Mouse (Mus musculus): ENCODE data around the gene Gm20662. TPM values are rescaled to one million over a fixed set of nuclear protein-coding genes. Genes with fewer than 3 reads are reported as not detected.

Gm20662 gene
- polyA plus RNA-seq, 1 experiment from 2014 or later = 0.64 TPM

Small RNA genes within 50 kb of the gene (microRNA-seq; reads per million reads assigned to microRNA genes)
- not detected for gene Mir7088

Other genes starting within 250 kb of the Gm20662 start
- gene Rbm5, start 225.4 kb upstream of the Gm20662 start, polyA plus RNA-seq (2015; fragmentation: Nextera tagmentation; extraction: Ambion mirVana) = 203 and 214 TPM in 2 replicates
- 71.5 and 83.7 TPM in 2 replicates for gene Rbm6, start 123.1 kb upstream of the Gm20662 start, polyA plus RNA-seq (2015; fragmentation: Nextera tagmentation; extraction: Ambion mirVana)
- gene Mon1a, start 108.2 kb upstream of the Gm20662 start, polyA plus RNA-seq (2015; fragmentation: Nextera tagmentation; extraction: Ambion mirVana) = 12.9 and 13.6 TPM in 2 replicates
- 2.1 and 2.8 TPM in 2 replicates for gene Mst1r, start 89.5 kb upstream of the Gm20662 start, polyA plus RNA-seq (2015; fragmentation: Nextera tagmentation; extraction: Ambion mirVana)
- gene Actl11, start 67.9 kb upstream of the Gm20662 start, polyA plus RNA-seq (2015; fragmentation: Nextera tagmentation; extraction: Ambion mirVana) = not detected in 2 replicates
- 2.0 and 2.2 TPM in 2 replicates for gene Camkv, start 60.7 kb upstream of the Gm20662 start, polyA plus RNA-seq (2015; fragmentation: Nextera tagmentation; extraction: Ambion mirVana)
- gene Traip, start 46.2 kb upstream of the Gm20662 start, polyA plus RNA-seq (2015; fragmentation: Nextera tagmentation; extraction: Ambion mirVana) = 23.3 and 24.5 TPM in 2 replicates
- gene Uba7, start 20.8 kb upstream of the Gm20662 start, polyA plus RNA-seq (2015; fragmentation: Nextera tagmentation; extraction: Ambion mirVana) = 20.2 and 22.2 TPM in 2 replicates
- gene Gm20661, start 13.3 kb upstream of the Gm20662 start, polyA plus RNA-seq (2015; fragmentation: Nextera tagmentation; extraction: Ambion mirVana) = 5.3 and 7.5 TPM in 2 replicates
- gene Inka1, start 10.5 kb upstream of the Gm20662 start, polyA plus RNA-seq (2015; fragmentation: Nextera tagmentation; extraction: Ambion mirVana) = 68.0 and 79.4 TPM in 2 replicates
- gene Cdhr4, start 3.9 kb upstream of the Gm20662 start, polyA plus RNA-seq (2015; fragmentation: Nextera tagmentation; extraction: Ambion mirVana) = 10.5 and 11.8 TPM in 2 replicates
- gene Ip6k1, start 6.2 kb downstream of the Gm20662 start, polyA plus RNA-seq (2015; fragmentation: Nextera tagmentation; extraction: Ambion mirVana) = 59.2 and 61.8 TPM in 2 replicates
- gene Gmppb, start 52.9 kb downstream of the Gm20662 start, polyA plus RNA-seq (2015; fragmentation: Nextera tagmentation; extraction: Ambion mirVana) = 30.9 and 32.4 TPM in 2 replicates
- 2.9 and 3.3 TPM in 2 replicates for gene Amigo3, start 56.8 kb downstream of the Gm20662 start, polyA plus RNA-seq (2015; fragmentation: Nextera tagmentation; extraction: Ambion mirVana)
- 0.10 and 0.21 TPM in 2 replicates for gene Mst1, start 84.1 kb downstream of the Gm20662 start, polyA plus RNA-seq (2015; fragmentation: Nextera tagmentation; extraction: Ambion mirVana)
- gene Rnf123, start 87.0 kb downstream of the Gm20662 start, polyA plus RNA-seq (2015; fragmentation: Nextera tagmentation; extraction: Ambion mirVana) = 37.2 and 44.3 TPM in 2 replicates
- gene Apeh, start 98.3 kb downstream of the Gm20662 start, polyA plus RNA-seq (2015; fragmentation: Nextera tagmentation; extraction: Ambion mirVana) = 87.8 and 93.0 TPM in 2 replicates
- gene Bsn, start 194.0 kb downstream of the Gm20662 start, polyA plus RNA-seq (2015; fragmentation: Nextera tagmentation; extraction: Ambion mirVana) = 0.64 and 0.67 TPM in 2 replicates